Mouse (Mus musculus): ENCODE data around the gene Muc1.
A peak's percentile ranks its signal among the peaks of the same experiment; 100 is the strongest.

GRCm38 (mm10) chr3:89250435-89251040, 21.7 kb downstream of the Muc1 start:
- TF ChIP-seq MAX (IDR thresholded peaks at IDR 0.05; ENCODE audit: low read length) (no peak), CTCF (conservative IDR thresholded peaks at IDR 0.05 in 1 of 2, IDR thresholded peaks at IDR 0.05 in 1 of 2; ENCODE audit: low read depth in 2 of 2, low read length in 2 of 2) (peak; percentile 61 to 94), POLR2A (IDR thresholded peaks at IDR 0.05; ENCODE audit: low read depth, low read length) (peak; percentile 43), EP300 (IDR thresholded peaks at IDR 0.05; ENCODE audit: low read length) (peak; percentile 32; the same call in 1 of the 2 replicates), KAT2A (IDR thresholded peaks at IDR 0.05; ENCODE audit: insufficient replicate concordance, low read length) (no peak), E2F4 (IDR thresholded peaks at IDR 0.05; ENCODE audit: insufficient replicate concordance, low read depth, low read length) (0 out of 2 replicates have a peak, but pooled peaks have one; percentile 24), SMC3 (IDR thresholded peaks at IDR 0.05; ENCODE audit: low read depth, low read length) (peak; percentile 81), TCF12 (IDR thresholded peaks at IDR 0.05; ENCODE audit: low read depth, low read length) (0 out of 2 replicates have a peak, but pooled peaks have one; percentile 22), JUND (conservative IDR thresholded peaks at IDR 0.05; ENCODE audit: low read depth, low read length) (no peak), ZKSCAN1 (IDR thresholded peaks at IDR 0.05; ENCODE audit: borderline replicate concordance, low read depth, low read length) (no peak), RAD21 (IDR thresholded peaks at IDR 0.05; ENCODE audit: low read depth, low read length) (peak; percentile 92), USF2 (conservative IDR thresholded peaks at IDR 0.05; ENCODE audit: low read depth, low read length) (no peak), UBTF (IDR thresholded peaks at IDR 0.05; ENCODE audit: low read depth, low read length) (0 out of 2 replicates have a peak, but pooled peaks have one; percentile 22), TBP (conservative IDR thresholded peaks at IDR 0.05; ENCODE audit: low read depth, low read length) (no peak)
